Comparison of ENCODE assay signal across 19 mouse cellular contexts in the genomic region with DNA sequence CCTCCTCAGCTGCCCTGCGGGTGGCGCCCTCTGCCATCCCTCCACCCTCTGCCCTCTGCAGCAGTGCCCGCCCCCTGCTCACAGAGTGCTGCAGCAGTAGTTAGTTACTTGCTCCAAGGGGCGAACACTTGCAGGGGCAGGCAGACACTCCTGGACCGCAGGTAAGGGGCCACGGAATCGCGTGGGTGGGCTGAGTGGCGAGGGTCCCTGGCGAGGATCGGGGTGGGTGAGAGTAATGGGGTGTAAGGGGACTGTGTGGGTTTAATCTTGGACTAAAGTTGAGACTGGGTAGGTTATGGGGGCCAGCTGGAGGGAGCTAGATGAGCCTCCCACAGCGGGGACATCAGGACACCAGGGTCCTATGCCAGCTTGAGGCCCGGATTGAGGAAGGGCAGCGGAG. TPM values are rescaled to one million over a fixed set of nuclear protein-coding genes. Genes with fewer than 3 reads are reported as not detected.
DNase-seq lines count a peak whose midpoint lies in the region; ATAC-seq and TF ChIP-seq lines count a peak whose summit lies in the region.
"Not testable (repeated sequence)": the region's sequence is repeated elsewhere in the genome, so short reads cannot be mapped to it uniquely, and the experiment has no call there.
"Had no signal": no experiment of that assay in that cellular context is flagged by ENCODE, and none has a peak within 500 bp of the region (broad histone marks: within the 10 kb centered on the region; RNA-seq: fewer than 3 reads in every experiment).

No protein-coding gene starts in this region.

- H3K9me3 ChIP-seq in forebrain, embryonic 10.5 days; heart, embryonic 13.5 days; hindbrain, embryonic 14.5 days (ENCODE audit: control insufficient read depth, low read length); lung, postnatal 0 days (ENCODE audit: low read length): not testable (repeated sequence)

- H3K4me3 ChIP-seq in forebrain, embryonic 10.5 days: peak overlapping the region; percentile 23
- H3K4me3 ChIP-seq in heart, embryonic 13.5 days: peak overlapping the region; percentile 35
- H3K4me3 ChIP-seq in hindbrain, embryonic 14.5 days (replicated peaks; ENCODE audit: low read length); lung, postnatal 0 days (ENCODE audit: low read depth, low read length): not testable (repeated sequence)

- not testable (repeated sequence) for H3K27ac ChIP-seq in forebrain, embryonic 10.5 days; hindbrain, embryonic 14.5 days; lung, postnatal 0 days (ENCODE audit: low read length)
- peak overlapping the region; percentile 42 for H3K27ac ChIP-seq in heart, embryonic 13.5 days (replicated peaks)

- peak; percentile 3 for DNase-seq in adrenal gland, postnatal 14 days
- DNase-seq in forebrain, embryonic 10.5 days (ENCODE audit: extremely low spot score, low spot score): peak; percentile 14
- DNase-seq in hindbrain, embryonic 14.5 days (ENCODE audit: low spot score): not testable (repeated sequence)
- DNase-seq in kidney, postnatal 14 days: peak; percentile 0
- peak; percentile 2 for DNase-seq in lung, postnatal 0 days (ENCODE audit: low spot score)
- DNase-seq in neural tube, embryonic 10.5 days (ENCODE audit: extremely low spot score, low spot score): peak; percentile 10
- DNase-seq in testis, postnatal 10 days (ENCODE audit: low spot score): peak; percentile 34

- H3K27me3 ChIP-seq in forebrain, embryonic 10.5 days (ENCODE audit: poor library complexity, severe bottlenecking); heart, embryonic 13.5 days (replicated peaks); hindbrain, embryonic 14.5 days (ENCODE audit: control insufficient read depth, insufficient read depth, low read length); lung, postnatal 0 days (replicated peaks; ENCODE audit: insufficient read depth, low read length): not testable (repeated sequence)

- WGBS in forebrain, embryonic 10.5 days: 4% methylated on average over 12 of the region's 14 CpGs
- 12% methylated on average over 14 of the region's 14 CpGs for WGBS in heart, embryonic 13.5 days
- WGBS in hindbrain, embryonic 14.5 days: 10% methylated on average over 13 of the region's 14 CpGs
- 16% methylated on average over 10 of the region's 14 CpGs for WGBS in lung, postnatal 0 days

- ATAC-seq in heart, embryonic 13.5 days (ENCODE audit: extremely low read depth, insufficient number of reproducible peaks, low FRiP score, low TSS enrichment); hindbrain, embryonic 14.5 days (ENCODE audit: low FRiP score); lung, postnatal 0 days: not testable (repeated sequence)

- TF ChIP-seq CTCF in lung, postnatal 0 days (IDR thresholded peaks at IDR 0.05): not testable (repeated sequence)

- peak overlapping the region; percentile 62 for H3K4me2 ChIP-seq in heart, embryonic 13.5 days
- peak overlapping the region; percentile 32 for H3K4me2 ChIP-seq in hindbrain, embryonic 14.5 days (replicated peaks)
- H3K4me2 ChIP-seq in lung, postnatal 0 days (replicated peaks; ENCODE audit: low read depth, low read length): not testable (repeated sequence)

- TF ChIP-seq EP300 in lung, postnatal 0 days (IDR thresholded peaks at IDR 0.05): not testable (repeated sequence)

- H3K9ac ChIP-seq in heart, embryonic 13.5 days; hindbrain, embryonic 14.5 days; lung, postnatal 0 days (replicated peaks; ENCODE audit: low read depth): not testable (repeated sequence)

- H3K36me3 ChIP-seq in forebrain, embryonic 10.5 days (replicated peaks); heart, embryonic 13.5 days; hindbrain, embryonic 14.5 days (replicated peaks; ENCODE audit: control insufficient read depth, insufficient read depth); lung, postnatal 0 days (ENCODE audit: insufficient read depth, low read length): not testable (repeated sequence)

- H3K4me1 ChIP-seq in forebrain, embryonic 10.5 days; heart, embryonic 13.5 days; hindbrain, embryonic 14.5 days (replicated peaks; ENCODE audit: control insufficient read depth, insufficient read depth, low read length); lung, postnatal 0 days (ENCODE audit: insufficient read depth, low read depth, low read length): not testable (repeated sequence)

RNA-seq across cellular contexts. Expression of a gene that starts 16.6 kb away (rescaled TPM):
- not detected in 2 replicates for total RNA-seq in adrenal gland, postnatal 14 days (2021)
- not detected in 2 replicates for polyA plus RNA-seq in forebrain, embryonic 10.5 days (2016; fragmentation: Nextera tagmentation; extraction: Ambion mirVana)
- not detected in 2 replicates for polyA plus RNA-seq in heart, embryonic 13.5 days (2015; fragmentation: Nextera tagmentation; extraction: Ambion mirVana)
- not detected in 2 replicates for polyA plus RNA-seq in hindbrain, embryonic 14.5 days (2014; fragmentation: Nextera tagmentation; extraction: Ambion mirVana)
- polyA plus RNA-seq in lung, postnatal 0 days (2015; fragmentation: Nextera tagmentation; extraction: Ambion mirVana): not detected in 2 replicates
- total RNA-seq: gastrocnemius, adult 18-20 months; granulocyte monocyte progenitor cell, adult 5-6 weeks; heart, postnatal 4 days; layer of hippocampus, postnatal 36 days; left cerebral cortex, postnatal 36 days; monocyte, adult 5-6 weeks had no signal
- polyA plus RNA-seq: activated CD4-positive, CD25-positive, alpha-beta regulatory T cell, adult 4 months; CD4-positive, CD25-positive, alpha-beta regulatory T cell, adult 4 months; embryonic facial prominence, embryonic 11.5 days; forebrain, embryonic 15.5 days; liver, embryonic 16.5 days had no signal

RNA-seq across cellular contexts. Expression of a gene that starts 28.6 kb away (rescaled TPM):
- total RNA-seq in adrenal gland, postnatal 14 days (2021): not detected in 2 replicates
- not detected in 2 replicates for polyA plus RNA-seq in forebrain, embryonic 10.5 days (2016; fragmentation: Nextera tagmentation; extraction: Ambion mirVana)
- not detected in 2 replicates for polyA plus RNA-seq in heart, embryonic 13.5 days (2015; fragmentation: Nextera tagmentation; extraction: Ambion mirVana)
- not detected in 2 replicates for polyA plus RNA-seq in hindbrain, embryonic 14.5 days (2014; fragmentation: Nextera tagmentation; extraction: Ambion mirVana)
- polyA plus RNA-seq in lung, postnatal 0 days (2015; fragmentation: Nextera tagmentation; extraction: Ambion mirVana): not detected in 2 replicates
- total RNA-seq: gastrocnemius, adult 18-20 months; granulocyte monocyte progenitor cell, adult 5-6 weeks; heart, postnatal 4 days; layer of hippocampus, postnatal 36 days; left cerebral cortex, postnatal 36 days; monocyte, adult 5-6 weeks had no signal
- polyA plus RNA-seq: activated CD4-positive, CD25-positive, alpha-beta regulatory T cell, adult 4 months; CD4-positive, CD25-positive, alpha-beta regulatory T cell, adult 4 months; embryonic facial prominence, embryonic 11.5 days; forebrain, embryonic 15.5 days; liver, embryonic 16.5 days had no signal

RNA-seq across cellular contexts. Expression of a gene that starts 38.5 kb away (rescaled TPM):
- not detected in 2 replicates for total RNA-seq in adrenal gland, postnatal 14 days (2021)
- polyA plus RNA-seq in forebrain, embryonic 10.5 days (2016; fragmentation: Nextera tagmentation; extraction: Ambion mirVana): not detected in 2 replicates
- polyA plus RNA-seq in heart, embryonic 13.5 days (2015; fragmentation: Nextera tagmentation; extraction: Ambion mirVana): not detected in 2 replicates
- 0.20 TPM in 1 of 2 replicates, not detected in the other for polyA plus RNA-seq in hindbrain, embryonic 14.5 days (2014; fragmentation: Nextera tagmentation; extraction: Ambion mirVana)
- not detected in 2 replicates for polyA plus RNA-seq in lung, postnatal 0 days (2015; fragmentation: Nextera tagmentation; extraction: Ambion mirVana)
- total RNA-seq: gastrocnemius, adult 18-20 months; granulocyte monocyte progenitor cell, adult 5-6 weeks; heart, postnatal 4 days; layer of hippocampus, postnatal 36 days; left cerebral cortex, postnatal 36 days; monocyte, adult 5-6 weeks had no signal
- polyA plus RNA-seq: activated CD4-positive, CD25-positive, alpha-beta regulatory T cell, adult 4 months; CD4-positive, CD25-positive, alpha-beta regulatory T cell, adult 4 months; embryonic facial prominence, embryonic 11.5 days; forebrain, embryonic 15.5 days; liver, embryonic 16.5 days had no signal
